Mouse (Mus musculus) lung, postnatal 0 days (tissue): ENCODE measurements at regions not wholly inside any gene's neighbourhood (a gene's known extent, or its start where the extent isn't known, plus 50 kb on each side); places are given as distances from the start of the nearest gene placed in this dataset.

Experiments
- ATAC-seq: fragments of 200-750 bp; cut with Nextera tagmentation; 2 replicates; pipeline ENCODE4 v1.8.0; 2017; ENCODE audit warnings: moderate library complexity
- DNase-seq: peaks from one replicate; pipeline ENCODE4 v3.0.0-alpha.2; 2016; ENCODE audit warnings: low spot score
- H3K27ac ChIP-seq: fragments of 300-500 bp; sonication (generic); 2 replicates; pipeline ENCODE4 v1.5.1; 2014; ENCODE audit warnings: antibody characterized with exemption, mild to moderate bottlenecking, low read length, mixed read lengths
- H3K27me3 ChIP-seq: fragments of 300-500 bp; sonication (generic); replicated peaks from 2 replicates; pipeline ENCODE4 v1.6.1; 2014; ENCODE audit warnings: low read length, mixed read lengths; ENCODE audit not compliant: insufficient read depth
- H3K36me3 ChIP-seq: fragments of 300-500 bp; sonication (generic); 2 replicates; pipeline ENCODE4 v1.6.1; 2014; ENCODE audit warnings: low read length, mixed read lengths; ENCODE audit not compliant: insufficient read depth
- H3K4me1 ChIP-seq: fragments of 300-500 bp; sonication (generic); 2 replicates; pipeline ENCODE4 v1.6.1; 2014; ENCODE audit warnings: antibody characterized with exemption, low read depth, low read length, mixed read lengths; ENCODE audit not compliant: insufficient read depth
- H3K4me2 ChIP-seq: fragments of 300-500 bp; sonication (generic); replicated peaks from 2 replicates; pipeline ENCODE4 v1.6.1; 2014; ENCODE audit warnings: low read depth, mild to moderate bottlenecking, low read length, moderate library complexity, mixed read lengths
- H3K4me3 ChIP-seq: fragments of 300-500 bp; sonication (generic); 2 replicates; pipeline ENCODE4 v1.5.1; 2014; ENCODE audit warnings: low read depth, low read length
- H3K9ac ChIP-seq: fragments of 300-500 bp; sonication (generic); replicated peaks from 2 replicates; pipeline ENCODE4 v1.6.1; 2014; ENCODE audit warnings: low read depth, mild to moderate bottlenecking
- H3K9me3 ChIP-seq: fragments of 300-500 bp; sonication (generic); 2 replicates; pipeline ENCODE4 v1.6.1; 2016; ENCODE audit warnings: low read length, mixed read lengths
- CTCF ChIP-seq: IDR thresholded peaks from 2 replicates; pipeline ENCODE4 v1.5.1; 2016; ENCODE audit warnings: antibody characterized with exemption, mild to moderate bottlenecking
- EP300 ChIP-seq: IDR thresholded peaks from 2 replicates; pipeline ENCODE4 v1.6.1; 2016; ENCODE audit warnings: antibody characterized with exemption, mild to moderate bottlenecking, control low read depth
- WGBS: fragments of 180-500 bp; shearing (Covaris S2); extraction: QIAGEN DNeasy Blood & Tissue Kit; methylation state at CpG from one replicate; pipeline ENCODE4 v1.1.7; 2014; 5-methylcytosine and 5-hydroxymethylcytosine counted together

- ATAC-seq (no peak), DNase-seq (peak; percentile 30)
- Histone ChIP-seq H3K9ac (no peak overlapping the region), H3K9me3 (no peaks in the 10 kb centered on the region), H3K27me3 (no peaks in the 10 kb centered on the region), H3K4me3 (no peak overlapping the region), H3K4me2 (no peak overlapping the region), H3K36me3 (no peaks in the 10 kb centered on the region), H3K27ac (no peak overlapping the region), H3K4me1 (no peaks in the 10 kb centered on the region)
- WGBS, result 43% methylated on average over 2 of the region's 2 CpGs
- no peak for TF ChIP-seq CTCF
- no peak for TF ChIP-seq EP300
Measured at GRCm38 (mm10) chr1:3900354-3900753, 907.3 kb upstream of the Gm37988 start.

- H3K4me1 ChIP-seq, result no peaks in the 10 kb centered on the region
- no peak for ATAC-seq
- DNase-seq, result peak; percentile 9
- H3K4me2 ChIP-seq, result no peak overlapping the region
- H3K9ac ChIP-seq, result no peak overlapping the region
- H3K9me3 ChIP-seq, result no peaks in the 10 kb centered on the region
- no peak overlapping the region for H3K27ac ChIP-seq
- 27% methylated on average over 1 of the region's 1 CpGs for WGBS
- H3K27me3 ChIP-seq, result no peaks in the 10 kb centered on the region
- no peaks in the 10 kb centered on the region for H3K36me3 ChIP-seq
- no peak for TF ChIP-seq CTCF
- no peak for TF ChIP-seq EP300
- H3K4me3 ChIP-seq, result no peak overlapping the region
Measured at GRCm38 (mm10) chr1:3903432-3903831, 904.3 kb upstream of the Gm37988 start.

GRCm38 (mm10) chr1:3912499-3912898, 895.2 kb upstream of the Gm37988 start:
- no peak for ATAC-seq
- no peak overlapping the region for H3K9ac ChIP-seq
- H3K27me3 ChIP-seq, result no peaks in the 10 kb centered on the region
- H3K4me3 ChIP-seq, result no peak overlapping the region
- H3K4me1 ChIP-seq, result no peaks in the 10 kb centered on the region
- no peaks in the 10 kb centered on the region for H3K9me3 ChIP-seq
- DNase-seq, result no peak
- TF ChIP-seq EP300, result no peak
- 13% methylated on average over 1 of the region's 1 CpGs for WGBS
- no peak overlapping the region for H3K27ac ChIP-seq
- no peak overlapping the region for H3K4me2 ChIP-seq
- no peaks in the 10 kb centered on the region for H3K36me3 ChIP-seq

GRCm38 (mm10) chr1:3913631-3914030, 894.1 kb upstream of the Gm37988 start:
- no peak overlapping the region for H3K4me2 ChIP-seq
- no peaks in the 10 kb centered on the region for H3K4me1 ChIP-seq
- no peaks in the 10 kb centered on the region for H3K27me3 ChIP-seq
- no peaks in the 10 kb centered on the region for H3K36me3 ChIP-seq
- WGBS, result 11% methylated on average over 1 of the region's 1 CpGs
- H3K9me3 ChIP-seq, result no peaks in the 10 kb centered on the region
- no peak overlapping the region for H3K27ac ChIP-seq
- TF ChIP-seq EP300 (no peak), CTCF (no peak)
- no peak overlapping the region for H3K9ac ChIP-seq
- ATAC-seq (no peak; the same call in 1 of the 2 replicates), DNase-seq (peak; percentile 34)
- H3K4me3 ChIP-seq, result no peak overlapping the region
